In genomic region chr1:179628438-179629106, GRCm38 (mm10) we compare ENCODE assay signal across 17 mouse cellular contexts. TPM values are rescaled to one million over a fixed set of nuclear protein-coding genes. Genes with fewer than 3 reads are reported as not detected.
DNase-seq lines count a peak whose midpoint lies in the region; ATAC-seq and TF ChIP-seq lines count a peak whose summit lies in the region.
"Had no signal": no experiment of that assay in that cellular context is flagged by ENCODE, and none has a peak within 500 bp of the region (broad histone marks: within the 10 kb centered on the region; RNA-seq: fewer than 3 reads in every experiment).

No protein-coding gene starts in this region.

- H3K4me1 ChIP-seq in heart, embryonic 14.5 days (ENCODE audit: control insufficient read depth in 2 of 2, insufficient read depth in 2 of 2, low read length in 2 of 2) = peaks cover 7 to 10% of the 10 kb centered on the region in 2 experiments
- no peaks in the 10 kb centered on the region for H3K4me1 ChIP-seq in heart, adult 2 months (ENCODE audit: control insufficient read depth, insufficient read depth, low read length)
- H3K4me1 ChIP-seq in G1E (ENCODE audit: insufficient read depth, low read depth, low read length) = peaks cover 32% of the 10 kb centered on the region
- H3K4me1 ChIP-seq in stomach, embryonic 14.5 days (ENCODE audit: control insufficient read depth, insufficient read depth, low read length) = no peaks in the 10 kb centered on the region
- H3K4me1 ChIP-seq: neural tube, embryonic 15.5 days had no signal

- H3K79me2 ChIP-seq in heart, adult 2 months (replicated peaks; ENCODE audit: control insufficient read depth, insufficient read depth, low read length) = no peaks in the 10 kb centered on the region

- H3K9ac ChIP-seq in heart, embryonic 14.5 days (ENCODE audit: low read length) = no peak overlapping the region; the same call in 1 of the 2 replicates
- H3K9ac ChIP-seq in heart, adult 2 months (ENCODE audit: low read depth, low read length) = no peak overlapping the region
- no peak overlapping the region for H3K9ac ChIP-seq in stomach, embryonic 14.5 days (replicated peaks; ENCODE audit: low read depth, low read length)
- H3K9ac ChIP-seq: hindbrain, embryonic 13.5 days; lung, embryonic 14.5 days; neural tube, embryonic 15.5 days had no signal

- 28% methylated on average over 8 of the region's 8 CpGs for WGBS in heart, embryonic 14.5 days
- WGBS in heart, adult 2 months = 58% methylated on average over 8 of the region's 8 CpGs
- WGBS in stomach, embryonic 14.5 days = 49% methylated on average over 8 of the region's 8 CpGs

- H3K4me2 ChIP-seq in heart, embryonic 14.5 days (ENCODE audit: low read length) = peak overlapping the region; percentile 43
- no peak overlapping the region for H3K4me2 ChIP-seq in stomach, embryonic 14.5 days (replicated peaks; ENCODE audit: low read depth, low read length)
- H3K4me2 ChIP-seq: hindbrain, embryonic 13.5 days; lung, embryonic 14.5 days; neural tube, embryonic 15.5 days had no signal

- no peak for TF ChIP-seq EP300 in heart, adult 2 months (IDR thresholded peaks at IDR 0.05; ENCODE audit: insufficient read depth, low read depth, low read length)

- TF ChIP-seq CTCF in heart, adult 2 months (IDR thresholded peaks at IDR 0.05) = no peak
- TF ChIP-seq CTCF in G1E (IDR thresholded peaks at IDR 0.05; ENCODE audit: low read depth, low read length) = no peak

- H3K9me3 ChIP-seq in heart, embryonic 14.5 days (ENCODE audit: control insufficient read depth, low read length) = no peaks in the 10 kb centered on the region
- H3K9me3 ChIP-seq in G1E (replicated peaks) = no peaks in the 10 kb centered on the region
- H3K9me3 ChIP-seq in stomach, embryonic 14.5 days (ENCODE audit: control insufficient read depth, low read depth, low read length) = no peaks in the 10 kb centered on the region
- H3K9me3 ChIP-seq: forebrain, embryonic 10.5 days; hindbrain, embryonic 13.5 days; neural tube, embryonic 15.5 days had no signal

- peaks cover 25% of the 10 kb centered on the region for H3K36me3 ChIP-seq in heart, embryonic 14.5 days (ENCODE audit: control insufficient read depth, insufficient read depth, low read length)
- H3K36me3 ChIP-seq in heart, adult 2 months (ENCODE audit: control insufficient read depth, insufficient read depth, low read length) = no peaks in the 10 kb centered on the region
- peaks cover 50% of the 10 kb centered on the region for H3K36me3 ChIP-seq in G1E (replicated peaks)
- H3K36me3 ChIP-seq in stomach, embryonic 14.5 days (ENCODE audit: control insufficient read depth, insufficient read depth, low read length) = peaks cover 7% of the 10 kb centered on the region; the same call in 1 of the 2 replicates

- peak overlapping the region in 1 of 2 experiments; percentile 58; a peak in 2 of 4 replicates for H3K27ac ChIP-seq in heart, embryonic 14.5 days (replicated peaks in 1 of 2; ENCODE audit: control insufficient read depth in 1 of 2, insufficient read depth in 1 of 2, low read depth in 2 of 2, low read length in 2 of 2)
- H3K27ac ChIP-seq in heart, adult 2 months = no peak overlapping the region
- H3K27ac ChIP-seq in stomach, embryonic 14.5 days (ENCODE audit: low read length) = no peak overlapping the region
- H3K27ac ChIP-seq: forebrain, embryonic 10.5 days; hindbrain, embryonic 13.5 days; neural tube, embryonic 15.5 days had no signal

- ATAC-seq in heart, embryonic 14.5 days (ENCODE audit: insufficient number of reproducible peaks, insufficient read depth, low FRiP score, low read depth) = peak; percentile 59
- ATAC-seq in G1E (ENCODE audit: extremely low read depth, insufficient number of reproducible peaks, low FRiP score, poor library complexity, severe bottlenecking) = peak; percentile 29; the same call in 1 of the 2 replicates
- ATAC-seq in stomach, embryonic 14.5 days (ENCODE audit: insufficient number of reproducible peaks, insufficient read depth, low FRiP score, low read depth) = peak; percentile 72
- no peak for ATAC-seq in frontal cortex, adult (ENCODE audit: low TSS enrichment)
- ATAC-seq: CD4-positive, CD25-positive, alpha-beta regulatory T cell, adult 4 months had no signal

- TF ChIP-seq POLR2A in heart, adult 2 months (IDR thresholded peaks at IDR 0.05; ENCODE audit: insufficient read depth, low read depth, low read length) = no peak

- DNase-seq in heart, adult 2 months = no peak
- no peak for DNase-seq in G1E (ENCODE audit: low spot score)
- DNase-seq in liver = peak; percentile 51
- DNase-seq in urinary bladder, postnatal 25 days (ENCODE audit: low spot score) = no peak
- DNase-seq in gastrocnemius, adult 8-10 months (ENCODE audit: low spot score in 2 of 2) = no peak
- DNase-seq: adrenal gland, adult 2 months; cerebellum, postnatal 25 days; kidney, adult 9 months; lung, embryonic 14.5 days; thymus, postnatal 14 days had no signal

- no peaks in the 10 kb centered on the region for H3K27me3 ChIP-seq in heart, embryonic 14.5 days (ENCODE audit: control insufficient read depth, insufficient read depth, low read length)
- no peaks in the 10 kb centered on the region for H3K27me3 ChIP-seq in heart, adult 2 months (ENCODE audit: control insufficient read depth, insufficient read depth, low read length)
- H3K27me3 ChIP-seq in G1E (ENCODE audit: insufficient read depth, low read length) = no peaks in the 10 kb centered on the region
- H3K27me3 ChIP-seq in stomach, embryonic 14.5 days (ENCODE audit: control insufficient read depth, insufficient read depth, low read length) = no peaks in the 10 kb centered on the region
- H3K27me3 ChIP-seq: hindbrain, embryonic 13.5 days; neural tube, embryonic 15.5 days had no signal

- intact Hi-C loops in heart, adult 2 months (cut with DNase I) = no loop called here

- H3K4me3 ChIP-seq in heart, embryonic 14.5 days (ENCODE audit: control insufficient read depth in 1 of 2, insufficient read depth in 1 of 2, low read depth in 1 of 2, low read length in 2 of 2) = no peak overlapping the region
- H3K4me3 ChIP-seq in heart, adult 2 months = no peak overlapping the region
- peak overlapping the region; percentile 28; the same call in 1 of the 2 replicates for H3K4me3 ChIP-seq in G1E (ENCODE audit: low read depth, low read length)
- H3K4me3 ChIP-seq in stomach, embryonic 14.5 days (ENCODE audit: low read depth, low read length) = no peak overlapping the region
- H3K4me3 ChIP-seq: forebrain, embryonic 10.5 days; hindbrain, embryonic 13.5 days; neural tube, embryonic 15.5 days had no signal

RNA-seq across cellular contexts. Expression of gene Sccpdh, which starts 39.4 kb away (rescaled TPM):
- 100 and 103 TPM in 2 replicates for polyA plus RNA-seq in heart, embryonic 14.5 days (2014; fragmentation: Nextera tagmentation; extraction: Ambion mirVana)
- total RNA-seq in heart, adult 2 months (2021) = 10 to 100 TPM; 47.9 to 49.4 TPM
- 23.6 and 72.3 TPM in 2 replicates for polyA plus RNA-seq in heart, adult 2 months (2012; rRNA removed)
- 72.8 and 72.9 TPM in 2 replicates for total RNA-seq in G1E (2014; fragmentation: Nextera tagmentation)
- 110 and 127 TPM in 2 replicates for total RNA-seq in G1E (2017)
- polyA plus RNA-seq in G1E (2012) = 11.9 and 12.3 TPM in 2 replicates
- polyA plus RNA-seq in stomach, embryonic 14.5 days (2014; fragmentation: Nextera tagmentation; extraction: Ambion mirVana) = 68.4 and 69.0 TPM in 2 replicates
- 10 to 100 TPM; 35.3 to 47.3 (median 40.4) TPM for total RNA-seq in gastrocnemius, adult 8-10 months (2022)
